ENCODE assay signal across 8 mouse cellular contexts in the genomic region with DNA sequence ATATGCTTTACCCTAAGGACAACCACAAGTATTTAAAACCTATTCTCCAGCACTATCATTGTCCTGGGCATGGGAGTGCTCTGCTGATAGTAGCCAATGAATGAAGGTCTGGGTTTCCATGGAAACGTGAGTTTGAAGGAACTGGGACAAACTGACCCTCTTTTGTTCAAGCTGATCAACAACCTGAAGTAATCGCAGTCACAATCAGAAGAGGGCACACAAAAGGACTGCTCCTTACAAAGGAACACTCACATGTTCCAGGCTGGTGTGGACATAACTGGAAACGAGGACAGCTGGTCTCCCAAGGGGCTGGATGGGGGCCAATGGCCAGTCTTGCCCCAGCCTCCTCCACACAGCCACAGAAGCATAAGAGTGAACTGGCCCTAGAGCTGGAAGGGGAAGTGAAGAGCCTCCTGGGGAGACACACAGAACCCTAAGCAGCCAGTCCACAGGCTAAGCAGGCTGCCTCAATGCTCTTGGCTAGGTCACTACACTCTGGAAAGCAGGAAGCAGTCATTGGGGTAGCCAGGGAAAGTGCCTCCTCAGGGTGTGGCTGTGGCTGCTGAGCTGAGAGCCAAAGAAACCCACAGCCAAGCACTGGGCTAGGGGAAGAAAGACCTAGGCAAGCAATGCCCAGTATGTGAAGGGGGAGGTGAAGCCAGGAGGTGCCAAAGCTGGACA. TPM values are rescaled to one million over a fixed set of nuclear protein-coding genes. Genes with fewer than 3 reads are reported as not detected.
DNase-seq lines count a peak whose midpoint lies in the region; ATAC-seq and TF ChIP-seq lines count a peak whose summit lies in the region.

No protein-coding gene starts in this region.

- no peak overlapping the region for H3K9ac ChIP-seq in kidney, embryonic 14.5 days (ENCODE audit: low read depth, low read length)
- H3K9ac ChIP-seq in midbrain, embryonic 12.5 days (replicated peaks) = 0 out of 2 replicates have a peak overlapping the region, but pooled peaks have one; percentile 15
- no peak overlapping the region for H3K9ac ChIP-seq in liver, postnatal 0 days (replicated peaks)

- H3K4me3 ChIP-seq in heart, embryonic 10.5 days = no peak overlapping the region
- H3K4me3 ChIP-seq in kidney, embryonic 14.5 days (ENCODE audit: low read length) = no peak overlapping the region
- H3K4me3 ChIP-seq in midbrain, embryonic 12.5 days = no peak overlapping the region
- H3K4me3 ChIP-seq in liver, postnatal 0 days (ENCODE audit: low read depth, low read length) = no peak overlapping the region

- peak overlapping the region; percentile 77 for H3K27ac ChIP-seq in heart, embryonic 10.5 days
- H3K27ac ChIP-seq in kidney, embryonic 14.5 days (ENCODE audit: low read depth, low read length) = peak overlapping the region; percentile 44; the same call in 1 of the 2 replicates
- peak overlapping the region; percentile 60 for H3K27ac ChIP-seq in midbrain, embryonic 12.5 days (replicated peaks)
- no peak overlapping the region for H3K27ac ChIP-seq in liver, postnatal 0 days (ENCODE audit: low read depth)

- no peak for TF ChIP-seq EP300 in liver, postnatal 0 days (IDR thresholded peaks at IDR 0.05; ENCODE audit: low read depth)

- ATAC-seq in kidney, embryonic 14.5 days (ENCODE audit: low FRiP score, low TSS enrichment) = 0 out of 2 replicates have a peak, but pooled peaks have one; percentile 44
- ATAC-seq in midbrain, embryonic 12.5 days (ENCODE audit: low FRiP score, low read depth) = peak; percentile 77
- ATAC-seq in liver, postnatal 0 days = no peak

- H3K27me3 ChIP-seq in heart, embryonic 10.5 days (ENCODE audit: insufficient read depth, poor library complexity, severe bottlenecking) = no peaks in the 10 kb centered on the region
- no peaks in the 10 kb centered on the region for H3K27me3 ChIP-seq in kidney, embryonic 14.5 days (ENCODE audit: control insufficient read depth, insufficient read depth, low read length)
- peaks cover 5% of the 10 kb centered on the region; the same call in 1 of the 2 replicates for H3K27me3 ChIP-seq in midbrain, embryonic 12.5 days
- no peaks in the 10 kb centered on the region for H3K27me3 ChIP-seq in liver, postnatal 0 days (ENCODE audit: insufficient read depth, low read length)

- H3K4me1 ChIP-seq in heart, embryonic 10.5 days = peaks cover 34% of the 10 kb centered on the region
- H3K4me1 ChIP-seq in kidney, embryonic 14.5 days (ENCODE audit: control insufficient read depth, insufficient read depth, low read length) = peaks cover 14% of the 10 kb centered on the region; the same call in 1 of the 2 replicates
- peaks cover 20% of the 10 kb centered on the region for H3K4me1 ChIP-seq in midbrain, embryonic 12.5 days
- no peaks in the 10 kb centered on the region for H3K4me1 ChIP-seq in liver, postnatal 0 days (ENCODE audit: insufficient read depth)

- TF ChIP-seq CTCF in liver, postnatal 0 days (IDR thresholded peaks at IDR 0.05; ENCODE audit: low read depth) = no peak

- DNase-seq in right cerebral cortex, postnatal 14 days = peak; percentile 20
- DNase-seq in right cerebral cortex, adult 18-20 months = no peak
- DNase-seq in embryo, embryonic 9.5 days (ENCODE audit: extremely low spot score) = peak; percentile 56
- no peak for DNase-seq in heart, embryonic 10.5 days (ENCODE audit: low spot score)
- no peak for DNase-seq in urinary bladder, adult 2 months (ENCODE audit: low spot score)
- DNase-seq in liver, postnatal 0 days = no peak

- H3K4me2 ChIP-seq in kidney, embryonic 14.5 days (replicated peaks; ENCODE audit: low read depth, low read length) = no peak overlapping the region
- H3K4me2 ChIP-seq in midbrain, embryonic 12.5 days (replicated peaks) = no peak overlapping the region
- H3K4me2 ChIP-seq in liver, postnatal 0 days (ENCODE audit: low read depth, low read length) = no peak overlapping the region

- 51% methylated on average over 3 of the region's 3 CpGs for WGBS in heart, embryonic 10.5 days
- WGBS in kidney, embryonic 14.5 days = 59% methylated on average over 3 of the region's 3 CpGs
- 11% methylated on average over 3 of the region's 3 CpGs for WGBS in midbrain, embryonic 12.5 days
- 44% methylated on average over 3 of the region's 3 CpGs for WGBS in liver, postnatal 0 days (ENCODE audit: insufficient replicate concordance)

- H3K9me3 ChIP-seq in heart, embryonic 10.5 days = no peaks in the 10 kb centered on the region
- H3K9me3 ChIP-seq in kidney, embryonic 14.5 days (ENCODE audit: control insufficient read depth, low read length) = no peaks in the 10 kb centered on the region
- 0 out of 2 replicates have a peak, but pooled peaks cover 5% of the 10 kb centered on the region for H3K9me3 ChIP-seq in midbrain, embryonic 12.5 days
- no peaks in the 10 kb centered on the region for H3K9me3 ChIP-seq in liver, postnatal 0 days (ENCODE audit: low read length)

- H3K36me3 ChIP-seq in heart, embryonic 10.5 days = peaks cover 9% of the 10 kb centered on the region; the same call in 1 of the 2 replicates
- no peaks in the 10 kb centered on the region for H3K36me3 ChIP-seq in kidney, embryonic 14.5 days (ENCODE audit: control insufficient read depth, insufficient read depth, low read length)
- no peaks in the 10 kb centered on the region for H3K36me3 ChIP-seq in midbrain, embryonic 12.5 days
- H3K36me3 ChIP-seq in liver, postnatal 0 days (replicated peaks; ENCODE audit: insufficient read depth, low read length) = no peaks in the 10 kb centered on the region

RNA-seq across cellular contexts. Expression of a gene that starts 14.0 kb away (rescaled TPM):
- 3.3 and 5.3 TPM in 2 replicates for polyA plus RNA-seq in heart, embryonic 10.5 days (2016; fragmentation: Nextera tagmentation; extraction: Ambion mirVana)
- polyA plus RNA-seq in kidney, embryonic 14.5 days (2014; fragmentation: Nextera tagmentation; extraction: Ambion mirVana) = 2.8 and 4.1 TPM in 2 replicates
- polyA plus RNA-seq in midbrain, embryonic 12.5 days (2016; fragmentation: Nextera tagmentation; extraction: Ambion mirVana) = 1.4 and 1.8 TPM in 2 replicates
- polyA plus RNA-seq in urinary bladder, adult 2 months (2012; rRNA removed) = 34.3 and 35.5 TPM in 2 replicates
- 0.11 and 0.27 TPM in 2 replicates for polyA plus RNA-seq in liver, postnatal 0 days (2015; fragmentation: Nextera tagmentation; extraction: Ambion mirVana)

Comparison
In these comparisons a context has a peak if more than half of its experiments do, and no peak if none do; other contexts are left out.
1. DNase-seq: peak in right cerebral cortex, postnatal 14 days (single experiment) and embryo, embryonic 9.5 days (single experiment); none in right cerebral cortex, adult 18-20 months (single experiment), heart, embryonic 10.5 days (single experiment), urinary bladder, adult 2 months (single experiment) and liver, postnatal 0 days (single experiment).